Mouse (Mus musculus): ENCODE measurements around the gene Sh2d4b. TPM values are rescaled to one million over a fixed set of nuclear protein-coding genes. Genes with fewer than 3 reads are reported as not detected.

Gene Sh2d4b
- total and polyA plus RNA-seq, 3 experiments, result 0.12 to 0.26 TPM; not detected in 1

GRCm38 (mm10) chr14:40935054-40935453 is 42.0 kb upstream of the Sh2d4b start:
- TF ChIP-seq ZC3H11A (IDR thresholded peaks at IDR 0.05; ENCODE audit: low read depth, low read length) (no peak), MAFK (IDR thresholded peaks at IDR 0.05; ENCODE audit: borderline replicate concordance, low read depth, low read length) (no peak), BHLHE40 (IDR thresholded peaks at IDR 0.05; ENCODE audit: borderline replicate concordance, low read depth, low read length) (no peak), UBTF (IDR thresholded peaks at IDR 0.05; ENCODE audit: borderline replicate concordance, insufficient read depth, low read depth, low read length) (no peak), CHD1 (IDR thresholded peaks at IDR 0.05; ENCODE audit: low read depth, low read length) (no peak), GATA1 (IDR thresholded peaks at IDR 0.05; ENCODE audit: low read depth, low read length) (peak; percentile 73), ETS1 (IDR thresholded peaks at IDR 0.05; ENCODE audit: low read depth, low read length) (0 out of 2 replicates have a peak, but pooled peaks have one; percentile 9), POLR2A (IDR thresholded peaks at IDR 0.05; ENCODE audit: control insufficient read depth in 1 of 2, insufficient read depth in 1 of 2, low read depth in 1 of 2, low read length in 2 of 2, poor library complexity in 1 of 2) (no peak), USF2 (IDR thresholded peaks at IDR 0.05; ENCODE audit: borderline replicate concordance in 1 of 2, insufficient read depth in 1 of 2, low read depth in 1 of 2, low read length in 2 of 2) (no peak), RCOR1 (IDR thresholded peaks at IDR 0.05; ENCODE audit: low read depth, low read length) (no peak), TAL1 (IDR thresholded peaks at IDR 0.05; ENCODE audit: low read length) (peak; percentile 86), ZNF384 (IDR thresholded peaks at IDR 0.05; ENCODE audit: low read depth, low read length) (no peak), POLR2AphosphoS2 (IDR thresholded peaks at IDR 0.05; ENCODE audit: low read length) (no peak), CHD2 (IDR thresholded peaks at IDR 0.05; ENCODE audit: low read length) (no peak), NRF1 (IDR thresholded peaks at IDR 0.05; ENCODE audit: insufficient read depth, low read depth, low read length, poor library complexity, severe bottlenecking) (no peak), MEF2A (IDR thresholded peaks at IDR 0.05; ENCODE audit: extremely low read depth, insufficient replicate concordance, low read depth, low read length, poor library complexity, severe bottlenecking) (no peak), E2F4 (IDR thresholded peaks at IDR 0.05; ENCODE audit: borderline replicate concordance, low read depth, low read length) (no peak), ZKSCAN1 (IDR thresholded peaks at IDR 0.05; ENCODE audit: low read depth, low read length) (no peak), CTCF (IDR thresholded peaks at IDR 0.05 in 2 of 3, conservative IDR thresholded peaks at IDR 0.05 in 1 of 3; ENCODE audit: control insufficient read depth in 1 of 3, insufficient read depth in 1 of 3, low read depth in 2 of 3, low read length in 3 of 3, poor library complexity in 1 of 3, severe bottlenecking in 1 of 3) (no peak), KAT2A (conservative IDR thresholded peaks at IDR 0.05; ENCODE audit: low read depth, low read length) (no peak), JUND (IDR thresholded peaks at IDR 0.05; ENCODE audit: low read depth, low read length) (no peak), SIN3A (IDR thresholded peaks at IDR 0.05; ENCODE audit: low read length) (no peak), RAD21 (IDR thresholded peaks at IDR 0.05; ENCODE audit: low read depth, low read length) (no peak), ELF1 (IDR thresholded peaks at IDR 0.05; ENCODE audit: low read depth, low read length) (no peak), MXI1 (IDR thresholded peaks at IDR 0.05; ENCODE audit: low read depth, low read length) (no peak), EP300 (IDR thresholded peaks at IDR 0.05; ENCODE audit: low read depth in 1 of 2, low read length in 2 of 2) (peak; percentile 56 to 57), TBP (IDR thresholded peaks at IDR 0.05; ENCODE audit: low read depth, low read length) (0 out of 2 replicates have a peak, but pooled peaks have one; percentile 31), NELFE (IDR thresholded peaks at IDR 0.05; ENCODE audit: low read depth, low read length) (no peak), MAZ (IDR thresholded peaks at IDR 0.05; ENCODE audit: low read depth, low read length) (no peak), SMC3 (IDR thresholded peaks at IDR 0.05; ENCODE audit: low read depth, low read length) (no peak), TCF12 (IDR thresholded peaks at IDR 0.05; ENCODE audit: low read depth, low read length) (peak; percentile 43; the same call in 1 of the 2 replicates)
- H3K4me3 ChIP-seq (ENCODE audit: control insufficient read depth in 1 of 2, insufficient read depth in 1 of 2, low read depth in 2 of 2, low read length in 2 of 2), result no peak overlapping the region
- H3K27me3 ChIP-seq (ENCODE audit: control insufficient read depth in 1 of 2, insufficient read depth in 2 of 2, low read length in 2 of 2), result no peaks in the 10 kb centered on the region
- peaks cover 12 to 38% of the 10 kb centered on the region in 2 experiments for H3K4me1 ChIP-seq (ENCODE audit: control insufficient read depth in 1 of 2, insufficient read depth in 2 of 2, low read length in 2 of 2)
- peak overlapping the region; percentile 27; the same call in 1 of the 2 replicates for H3K9ac ChIP-seq (ENCODE audit: control insufficient read depth, low read depth, low read length, poor library complexity, severe bottlenecking)
- DNase-seq (ENCODE audit: low read depth, low spot score), result peak; percentile 71
- H3K36me3 ChIP-seq (ENCODE audit: control insufficient read depth in 1 of 2, insufficient read depth in 2 of 2, low read length in 2 of 2), result peaks cover 0 to 33% of the 10 kb centered on the region in 2 experiments; a peak in 2 of 4 replicates
- no peaks in the 10 kb centered on the region for H3K9me3 ChIP-seq (replicated peaks; ENCODE audit: insufficient read depth, low read length)
- peaks cover 5% of the 10 kb centered on the region; the same call in 1 of the 2 replicates for H3K79me2 ChIP-seq (ENCODE audit: control insufficient read depth, insufficient read depth, low read length, poor library complexity)
- H3K27ac ChIP-seq (ENCODE audit: control insufficient read depth, low read depth, low read length), result peak overlapping the region; percentile 62
